Mouse (Mus musculus) spleen, adult 2 months (tissue): Measurements from ENCODE around the gene Mms19.

ENCODE experiments used
- CTCF ChIP-seq: fragments of 200-500 bp; IDR thresholded peaks from 2 replicates; pipeline ENCODE4 v1.5.1; 2011; ENCODE audit warnings: mild to moderate bottlenecking, inconsistent platforms; ENCODE audit not compliant: insufficient read depth, insufficient read length, insufficient replicate concordance; ENCODE audit errors: extremely low read depth
- POLR2A ChIP-seq: fragments of 200-500 bp; IDR thresholded peaks from 2 replicates; pipeline ENCODE4 v1.6.1; 2011; ENCODE audit warnings: low read depth, low read length, inconsistent platforms

DNA sequence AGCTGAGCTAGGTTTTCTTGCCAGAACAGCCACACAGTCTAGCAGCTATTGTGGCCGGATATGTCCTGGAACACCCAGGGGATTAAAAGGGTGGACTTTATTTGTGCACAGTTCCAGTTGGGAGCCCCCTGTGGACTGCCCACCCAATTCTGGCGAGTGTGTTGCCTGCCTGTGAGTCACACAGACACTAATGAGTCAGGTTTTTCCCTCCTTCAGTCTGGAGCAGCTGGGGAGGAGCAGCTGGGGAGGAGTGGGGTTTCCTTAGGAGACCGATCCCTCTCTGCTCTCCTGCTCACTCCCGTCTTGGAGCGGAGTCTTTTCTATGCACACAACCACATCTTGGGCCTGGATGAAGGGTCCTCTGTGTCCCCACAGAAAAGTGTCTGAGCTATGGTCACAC is 35.9 kb upstream of the Mms19 start:
- no peak for TF ChIP-seq CTCF
- no peak for TF ChIP-seq POLR2A
